Mouse (Mus musculus): ENCODE data around the gene Myh11. TPM values are rescaled to one million over a fixed set of nuclear protein-coding genes. Genes with fewer than 3 reads are reported as not detected.

Gene Myh11
- polyA plus RNA-seq, 1 experiment from 2014 or later, result 0.68 TPM

DNA sequence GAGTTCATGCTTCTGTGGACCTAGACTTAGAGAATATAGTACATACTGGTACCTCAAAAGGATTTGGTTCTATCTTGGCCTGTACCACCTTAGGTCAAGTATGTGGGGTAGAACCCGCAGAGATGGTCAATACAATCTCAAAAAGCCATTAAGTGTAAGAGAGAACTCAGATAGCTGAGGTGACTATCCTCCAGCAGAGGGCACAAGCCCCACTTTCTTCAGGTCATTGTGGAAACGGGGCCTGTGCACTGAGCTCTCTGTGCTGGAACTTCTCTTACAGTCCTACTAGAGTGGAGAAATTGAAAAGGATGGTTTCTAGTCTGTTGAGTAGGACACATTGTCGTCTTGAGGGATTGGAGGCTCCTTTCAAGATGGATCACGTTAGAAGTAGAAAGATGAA, 92.4 kb downstream of the Myh11 start:
- H3K27ac ChIP-seq (replicated peaks), result no peak overlapping the region
- H3K4me1 ChIP-seq (replicated peaks), result no peaks in the 10 kb centered on the region; the same call in 1 of the 2 replicates
- ATAC-seq (ENCODE audit: insufficient read depth), result no peak
- no peak overlapping the region for H3K9ac ChIP-seq
- no peaks in the 10 kb centered on the region for H3K9me3 ChIP-seq (replicated peaks)
- 48% methylated on average over 4 of the region's 4 CpGs for WGBS (ENCODE audit: insufficient replicate concordance)
- no peaks in the 10 kb centered on the region for H3K27me3 ChIP-seq
- no peaks in the 10 kb centered on the region for H3K36me3 ChIP-seq (replicated peaks)
- no peak overlapping the region for H3K4me3 ChIP-seq (replicated peaks)
- no peak overlapping the region for H3K4me2 ChIP-seq

DNA sequence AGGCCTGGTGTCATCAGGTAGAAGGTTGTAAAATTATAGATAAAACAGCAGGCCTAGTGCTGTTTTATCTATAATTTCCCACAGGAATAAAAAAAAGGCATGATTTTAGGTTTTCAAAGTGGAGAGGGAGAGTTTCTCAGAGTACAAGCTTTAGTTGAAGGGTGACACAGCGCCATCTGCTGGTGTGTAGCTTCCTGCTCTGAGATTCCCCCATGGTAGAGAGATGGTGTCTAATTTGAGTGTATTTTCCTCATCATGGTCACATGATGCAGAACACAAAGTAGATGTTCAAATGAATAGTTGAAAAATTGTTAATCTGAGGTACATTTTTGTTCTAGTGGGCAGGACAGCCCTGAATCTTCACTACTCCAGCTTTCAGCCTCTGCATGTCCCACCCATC, 95.7 kb downstream of the Myh11 start:
- Histone ChIP-seq H3K4me1 (replicated peaks) (no peaks in the 10 kb centered on the region; the same call in 1 of the 2 replicates), H3K27ac (replicated peaks) (no peak overlapping the region), H3K4me2 (no peak overlapping the region), H3K9ac (no peak overlapping the region), H3K27me3 (no peaks in the 10 kb centered on the region), H3K9me3 (replicated peaks) (no peaks in the 10 kb centered on the region), H3K36me3 (replicated peaks) (peaks cover 30% of the 10 kb centered on the region), H3K4me3 (replicated peaks) (no peak overlapping the region)
- no peak for ATAC-seq (ENCODE audit: insufficient read depth)
- WGBS (ENCODE audit: insufficient replicate concordance), result 21% methylated on average over 1 of the region's 1 CpGs

DNA sequence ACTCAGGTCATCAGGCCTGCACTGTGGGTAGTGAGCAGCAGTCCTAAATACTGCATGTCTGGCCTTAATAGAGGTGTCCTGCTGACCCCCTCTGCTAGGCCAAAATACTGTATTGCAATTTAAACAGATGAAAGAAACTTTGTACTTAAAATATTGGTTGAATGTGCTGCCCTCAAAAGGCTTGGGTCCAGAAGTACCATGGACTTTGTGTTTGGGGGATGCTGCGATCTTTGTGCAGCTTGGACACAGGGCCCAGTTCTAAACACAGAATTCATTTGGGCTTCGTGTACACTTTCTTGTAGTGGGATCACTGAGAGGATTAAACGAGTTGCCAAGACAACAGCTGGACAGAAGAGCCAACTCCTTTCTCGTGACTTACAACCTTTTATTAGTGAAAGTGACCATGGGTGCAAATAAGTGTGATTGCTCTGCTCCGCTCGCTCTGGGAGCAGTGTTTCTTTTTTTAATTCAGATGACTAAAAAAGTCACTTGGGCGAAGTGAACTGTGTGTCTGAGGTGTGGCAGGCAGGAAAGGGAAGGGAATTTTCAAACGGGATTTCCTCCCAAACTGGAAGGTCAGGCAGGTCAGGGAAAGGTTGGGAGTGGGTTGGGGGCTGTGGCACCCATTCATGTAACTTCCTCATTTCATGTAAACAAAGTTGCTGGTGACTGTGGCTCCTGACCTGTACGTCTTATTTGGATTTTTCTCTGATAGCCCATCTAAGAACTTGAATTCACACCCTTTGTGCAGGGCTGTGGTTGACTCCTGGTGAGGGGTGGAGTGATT, 96.8 kb downstream of the Myh11 start:
- peaks cover 41% of the 10 kb centered on the region for H3K36me3 ChIP-seq (replicated peaks)
- ATAC-seq (ENCODE audit: insufficient read depth), result no peak
- no peak overlapping the region for H3K9ac ChIP-seq
- no peaks in the 10 kb centered on the region; the same call in 1 of the 2 replicates for H3K4me1 ChIP-seq (replicated peaks)
- WGBS (ENCODE audit: insufficient replicate concordance), result 58% methylated on average over 9 of the region's 9 CpGs
- no peak overlapping the region for H3K4me3 ChIP-seq (replicated peaks)
- H3K27me3 ChIP-seq, result no peaks in the 10 kb centered on the region
- H3K4me2 ChIP-seq, result no peak overlapping the region
- H3K9me3 ChIP-seq (replicated peaks), result no peaks in the 10 kb centered on the region
- H3K27ac ChIP-seq (replicated peaks), result no peak overlapping the region

DNA sequence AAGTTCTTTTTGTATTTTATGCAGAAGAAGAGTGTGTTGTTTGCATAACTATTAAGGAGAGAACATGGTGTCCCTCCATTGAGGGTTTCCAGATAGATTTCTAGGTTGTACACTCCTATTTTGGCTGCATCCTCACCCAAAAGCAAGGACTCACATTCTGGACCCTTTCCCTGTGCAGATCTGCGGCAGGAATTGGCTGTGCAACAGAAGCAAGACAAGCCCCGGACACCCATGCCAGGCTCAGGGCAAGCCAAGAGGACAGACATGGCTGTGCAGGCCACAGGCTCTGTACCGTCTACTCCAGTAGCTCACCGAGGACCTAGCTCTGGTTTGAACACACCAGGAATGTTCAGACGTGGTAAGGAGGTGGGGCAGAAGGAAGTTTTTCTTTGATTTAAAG, 105.7 kb downstream of the Myh11 start:
- Histone ChIP-seq H3K4me2 (no peak overlapping the region), H3K27ac (replicated peaks) (no peak overlapping the region), H3K4me3 (replicated peaks) (no peak overlapping the region), H3K9ac (no peak overlapping the region), H3K27me3 (no peaks in the 10 kb centered on the region), H3K9me3 (replicated peaks) (no peaks in the 10 kb centered on the region), H3K36me3 (replicated peaks) (peaks cover 99% of the 10 kb centered on the region), H3K4me1 (replicated peaks) (no peaks in the 10 kb centered on the region)
- WGBS (ENCODE audit: insufficient replicate concordance), result 90% methylated on average over 5 of the region's 5 CpGs
- ATAC-seq (ENCODE audit: insufficient read depth), result no peak

DNA sequence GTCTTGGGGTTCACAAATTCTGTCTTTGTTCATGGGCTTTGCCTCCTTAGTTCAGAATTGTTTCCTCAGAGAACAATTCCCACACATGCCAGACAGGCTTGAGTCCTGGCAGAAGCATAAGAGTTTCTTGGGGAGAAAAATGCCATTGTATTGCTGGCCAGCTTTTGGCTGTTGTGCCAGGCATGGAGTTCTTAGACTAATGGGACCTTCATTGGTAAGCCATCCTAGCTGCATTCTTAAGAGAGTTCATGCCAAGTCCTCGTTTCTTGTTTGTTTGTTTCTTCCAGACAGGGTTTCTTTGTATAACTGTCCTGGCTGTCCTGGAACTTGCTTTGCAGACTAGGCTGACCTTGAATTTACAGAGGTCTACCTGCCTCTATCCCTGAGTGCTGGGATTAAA, 107.3 kb downstream of the Myh11 start:
- Histone ChIP-seq H3K36me3 (replicated peaks) (peaks cover 99% of the 10 kb centered on the region), H3K4me1 (replicated peaks) (no peaks in the 10 kb centered on the region), H3K27me3 (no peaks in the 10 kb centered on the region), H3K9ac (no peak overlapping the region), H3K27ac (replicated peaks) (no peak overlapping the region), H3K9me3 (replicated peaks) (no peaks in the 10 kb centered on the region), H3K4me3 (replicated peaks) (no peak overlapping the region), H3K4me2 (no peak overlapping the region)
- ATAC-seq (ENCODE audit: insufficient read depth), result no peak
- WGBS (ENCODE audit: insufficient replicate concordance), result 75% methylated on average over 1 of the region's 1 CpGs

DNA sequence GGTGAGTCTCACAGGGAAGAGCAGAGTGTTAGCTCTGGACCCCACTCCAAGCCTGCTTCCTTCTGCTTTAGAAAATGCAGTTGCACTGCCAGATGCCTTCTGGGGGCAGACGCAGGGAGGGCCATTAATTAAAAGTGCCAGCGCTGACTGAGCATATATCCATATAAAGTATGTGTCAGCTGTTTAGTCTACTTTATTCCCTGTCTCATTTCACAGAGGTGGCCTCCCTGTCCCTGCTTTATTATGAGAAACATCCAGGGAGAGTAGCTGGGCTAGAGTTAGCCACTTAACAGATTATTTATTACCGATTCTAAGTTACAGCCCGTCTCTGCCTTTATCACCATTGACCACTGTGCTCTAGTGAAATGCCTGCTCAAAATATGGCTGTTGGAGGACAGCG, 108.8 kb downstream of the Myh11 start:
- Histone ChIP-seq H3K9me3 (replicated peaks) (no peaks in the 10 kb centered on the region), H3K4me1 (replicated peaks) (0 out of 2 replicates have a peak, but pooled peaks cover 2% of the 10 kb centered on the region), H3K4me2 (no peak overlapping the region), H3K27me3 (no peaks in the 10 kb centered on the region), H3K27ac (replicated peaks) (no peak overlapping the region), H3K9ac (no peak overlapping the region), H3K36me3 (replicated peaks) (peaks cover 100% of the 10 kb centered on the region), H3K4me3 (replicated peaks) (no peak overlapping the region)
- no peak for ATAC-seq (ENCODE audit: insufficient read depth)
- WGBS (ENCODE audit: insufficient replicate concordance), result 89% methylated on average over 5 of the region's 5 CpGs

DNA sequence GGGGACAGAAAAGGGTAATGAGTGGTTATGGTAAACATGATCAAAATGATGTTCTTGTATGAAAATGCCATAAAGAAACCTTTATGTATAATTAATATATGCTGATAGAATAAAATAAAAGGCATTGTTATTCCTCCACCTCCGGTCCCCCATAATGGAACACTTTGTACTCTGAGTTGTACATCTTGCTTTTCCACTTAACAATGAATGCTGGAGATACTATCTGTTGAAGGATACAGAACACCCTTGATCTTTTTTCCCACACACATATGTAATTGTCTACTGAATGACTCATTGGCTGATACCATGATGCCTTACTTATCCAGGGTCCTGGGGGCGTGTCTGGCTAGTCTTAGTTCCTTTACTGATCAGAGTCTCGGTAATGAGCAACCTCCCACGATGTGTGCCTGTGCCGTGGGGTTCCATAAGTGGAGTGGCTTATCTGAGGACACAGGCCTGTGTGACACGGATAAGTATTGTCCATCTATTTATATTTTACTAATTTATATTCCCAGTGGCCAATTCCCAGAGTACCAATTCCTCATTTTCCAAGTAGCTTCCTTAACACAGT, 110.9 kb downstream of the Myh11 start:
- 56% methylated on average over 6 of the region's 6 CpGs for WGBS (ENCODE audit: insufficient replicate concordance)
- no peak for ATAC-seq (ENCODE audit: insufficient read depth)
- Histone ChIP-seq H3K4me3 (replicated peaks) (no peak overlapping the region), H3K9me3 (replicated peaks) (no peaks in the 10 kb centered on the region), H3K4me1 (replicated peaks) (0 out of 2 replicates have a peak, but pooled peaks cover 2% of the 10 kb centered on the region), H3K27ac (replicated peaks) (no peak overlapping the region), H3K27me3 (no peaks in the 10 kb centered on the region), H3K36me3 (replicated peaks) (peaks cover 100% of the 10 kb centered on the region), H3K4me2 (no peak overlapping the region), H3K9ac (no peak overlapping the region)

DNA sequence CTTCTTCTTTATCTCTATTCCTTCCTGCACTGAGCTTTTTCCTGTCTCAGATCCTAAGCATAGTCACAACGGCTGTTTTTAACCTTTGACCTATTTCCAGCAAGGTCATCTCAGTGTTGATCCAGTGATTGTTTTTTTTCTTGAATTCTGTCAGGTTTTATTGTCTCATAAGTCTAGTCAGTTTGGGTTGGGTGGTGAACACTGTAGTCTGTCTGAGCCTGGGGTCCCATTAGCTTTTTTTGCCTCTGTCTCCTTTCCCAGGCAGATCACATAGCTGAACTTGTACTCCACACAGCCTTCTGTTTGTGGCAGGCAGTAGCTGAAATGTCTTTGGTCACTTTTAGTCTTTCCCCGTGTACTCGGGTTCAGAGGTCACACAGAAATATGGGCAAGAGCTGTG, 113.1 kb downstream of the Myh11 start:
- H3K27ac ChIP-seq (replicated peaks), result peak overlapping the region; percentile 52; the same call in 1 of the 2 replicates
- no peak overlapping the region for H3K4me3 ChIP-seq (replicated peaks)
- ATAC-seq (ENCODE audit: insufficient read depth), result no peak
- H3K4me2 ChIP-seq, result no peak overlapping the region
- H3K4me1 ChIP-seq (replicated peaks), result 0 out of 2 replicates have a peak, but pooled peaks cover 2% of the 10 kb centered on the region
- no peak overlapping the region for H3K9ac ChIP-seq
- WGBS (ENCODE audit: insufficient replicate concordance), result 43% methylated on average over 3 of the region's 3 CpGs
- H3K36me3 ChIP-seq (replicated peaks), result peaks cover 100% of the 10 kb centered on the region
- no peaks in the 10 kb centered on the region for H3K9me3 ChIP-seq (replicated peaks)
- H3K27me3 ChIP-seq, result no peaks in the 10 kb centered on the region

DNA sequence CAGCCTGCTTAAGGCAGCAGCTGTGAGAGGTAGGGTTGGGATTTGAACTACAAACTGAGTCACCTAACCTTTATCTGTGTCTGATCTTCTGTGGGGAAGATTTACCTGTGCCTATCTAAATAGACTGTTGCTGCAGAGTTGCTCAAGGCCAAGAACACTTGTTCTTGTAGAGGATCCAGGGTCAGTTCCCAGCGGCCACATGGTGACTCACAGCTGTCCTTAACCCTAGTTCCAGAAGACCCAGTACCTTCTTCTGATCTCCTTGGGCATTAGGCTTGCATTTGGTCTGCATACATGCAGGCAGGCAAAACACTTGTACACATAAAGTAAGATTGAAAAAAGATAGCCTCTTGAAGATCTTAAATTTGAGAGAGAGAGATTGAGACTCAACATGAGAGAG, 121.5 kb downstream of the Myh11 start:
- no peak overlapping the region for H3K27ac ChIP-seq (replicated peaks)
- peaks cover 38% of the 10 kb centered on the region for H3K4me1 ChIP-seq (replicated peaks)
- no peak overlapping the region for H3K9ac ChIP-seq
- H3K4me2 ChIP-seq, result no peak overlapping the region
- WGBS (ENCODE audit: insufficient replicate concordance), result 86% methylated on average over 1 of the region's 1 CpGs
- no peak overlapping the region for H3K4me3 ChIP-seq (replicated peaks)
- no peak for ATAC-seq (ENCODE audit: insufficient read depth)
- no peaks in the 10 kb centered on the region for H3K9me3 ChIP-seq (replicated peaks)
- H3K36me3 ChIP-seq (replicated peaks), result peaks cover 80% of the 10 kb centered on the region
- H3K27me3 ChIP-seq, result no peaks in the 10 kb centered on the region

DNA sequence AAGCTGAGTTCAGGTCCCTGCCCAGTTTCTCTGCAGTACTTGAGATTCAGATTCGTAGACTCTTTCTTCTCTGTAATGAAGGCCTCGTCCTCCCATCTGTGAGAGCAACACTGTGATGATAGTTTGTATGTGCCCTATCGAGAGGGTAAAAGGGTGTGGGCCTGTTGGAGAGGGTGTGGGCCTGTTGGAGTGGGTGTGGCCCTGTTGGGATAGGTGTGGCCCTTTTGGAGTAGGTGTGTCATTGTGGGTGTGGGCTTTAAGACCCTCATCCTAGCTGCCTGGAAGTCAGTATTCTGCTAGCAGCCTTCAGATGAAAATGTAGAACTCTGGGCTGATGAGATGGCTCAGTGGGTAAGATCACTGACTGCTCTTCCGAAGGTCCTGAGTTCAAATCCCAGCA, 124.7 kb downstream of the Myh11 start:
- H3K4me1 ChIP-seq (replicated peaks), result peaks cover 60% of the 10 kb centered on the region
- no peaks in the 10 kb centered on the region for H3K27me3 ChIP-seq
- H3K9ac ChIP-seq, result peak overlapping the region; percentile 0; the same call in 1 of the 2 replicates
- no peaks in the 10 kb centered on the region for H3K9me3 ChIP-seq (replicated peaks)
- H3K4me2 ChIP-seq, result peak overlapping the region; percentile 86
- 50% methylated on average over 4 of the region's 4 CpGs for WGBS (ENCODE audit: insufficient replicate concordance)
- H3K4me3 ChIP-seq (replicated peaks), result peak overlapping the region; percentile 81
- H3K36me3 ChIP-seq (replicated peaks), result peaks cover 48% of the 10 kb centered on the region
- H3K27ac ChIP-seq (replicated peaks), result peak overlapping the region; percentile 69
- ATAC-seq (ENCODE audit: insufficient read depth), result peak; percentile 16

DNA sequence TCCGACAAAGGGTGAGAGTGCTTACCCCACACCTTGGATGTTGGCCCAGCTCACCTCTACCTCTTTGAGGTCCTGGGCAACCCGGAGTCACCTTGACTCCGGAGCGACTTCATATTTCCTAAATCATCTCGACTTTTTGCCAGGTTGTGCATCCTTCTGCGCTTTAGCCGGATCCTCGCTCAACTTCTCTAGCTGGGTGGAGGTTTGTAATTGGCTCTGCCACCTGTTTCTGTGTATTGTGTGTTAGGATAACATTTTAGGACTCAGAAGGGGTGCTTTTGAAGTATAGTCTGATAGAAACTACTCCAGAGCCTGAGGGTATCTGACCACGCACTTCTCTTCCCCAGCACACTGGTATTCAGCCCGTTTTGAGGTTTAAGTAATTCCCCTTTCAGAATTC, 127.4 kb downstream of the Myh11 start:
- peak overlapping the region; percentile 93 for H3K27ac ChIP-seq (replicated peaks)
- H3K4me1 ChIP-seq (replicated peaks), result peaks cover 71% of the 10 kb centered on the region
- peak overlapping the region; percentile 81 for H3K4me3 ChIP-seq (replicated peaks)
- no peaks in the 10 kb centered on the region for H3K9me3 ChIP-seq (replicated peaks)
- under 1% methylated on average over 10 of the region's 10 CpGs for WGBS (ENCODE audit: insufficient replicate concordance)
- H3K9ac ChIP-seq, result peak overlapping the region; percentile 84
- no peaks in the 10 kb centered on the region for H3K27me3 ChIP-seq
- peaks cover 20% of the 10 kb centered on the region for H3K36me3 ChIP-seq (replicated peaks)
- H3K4me2 ChIP-seq, result peak overlapping the region; percentile 86
- 0 out of 2 replicates have a peak, but pooled peaks have one; percentile 1 for ATAC-seq (ENCODE audit: insufficient read depth)

All from liver, embryonic 15.5 days (tissue).